Mouse (Mus musculus) heart, postnatal 36 days (tissue): ENCODE data around the gene Gjb5. TPM values are rescaled to one million over a fixed set of nuclear protein-coding genes. Genes with fewer than 3 reads are reported as not detected.

ENCODE experiments used
- DNase-seq, 2 experiments: peaks; one replicate each; pipeline ENCODE4 v3.0.0; 2021 to 2022
- intact Hi-C: fragments of 180-260 bp; cut with DNase I; formaldehyde crosslinking; loops from one replicate; pipeline ENCODE4 v1.15.1; 2025
- total RNA-seq, 2 experiments: library from RNA; stranded (reverse); gene quantifications; 2 replicates each; pipeline ENCODE4 v1.2.3; 2021

The Gjb5 gene
- total RNA-seq, 2 experiments from 2014 or later, result 0.24 to 0.61 TPM

GRCm38 (mm10) chr4:127315753-127316152, 42.2 kb downstream of the Gjb5 start:
- peak in 1 of 2 experiments; percentile 22 for DNase-seq
- intact Hi-C loops, result no loop called here

GRCm38 (mm10) chr4:127314585-127314984, 43.4 kb downstream of the Gjb5 start:
- no peak for DNase-seq
- intact Hi-C loops, result no loop called here

- intact Hi-C loops, result loop anchor here (2.0 kb wide), 1 partner anchor 35 kb away; no protein-coding TSS in a partner anchor
- peak; percentile 81 for DNase-seq
Observed at GRCm38 (mm10) chr4:127313861-127314260, 44.1 kb downstream of the Gjb5 start, which contains the start of gene Gja4. TSS of gene Gja4 (minus strand) at chr4:127314039.

- no peak for DNase-seq
- intact Hi-C loops, result loop anchor here (2.0 kb wide), 1 partner anchor 34 kb away; no protein-coding TSS in a partner anchor
Observed at GRCm38 (mm10) chr4:127312349-127312748, 45.6 kb downstream of the Gjb5 start.

GRCm38 (mm10) chr4:127311561-127311960, 46.4 kb downstream of the Gjb5 start:
- intact Hi-C loops, result no loop called here
- DNase-seq, result no peak

- DNase-seq, result no peak
- intact Hi-C loops, result no loop called here
Observed at GRCm38 (mm10) chr4:127306915-127307314, 51.1 kb downstream of the Gjb5 start.

Other genes with a start within 250 kb of the Gjb5 start
- 1 to 10 TPM; 1.8 to 2.0 TPM for gene Tmem35b, start 234.5 kb downstream of the Gjb5 start, total RNA-seq
- gene Dlgap3, start 189.0 kb downstream of the Gjb5 start, total RNA-seq, result under 1 TPM; 0.22 to 0.25 TPM
- gene Smim12, start 114.4 kb downstream of the Gjb5 start, total RNA-seq, result 10 to 100 TPM; 48.8 to 52.1 TPM
- gene Gja4, start 44.1 kb downstream of the Gjb5 start, total RNA-seq, result 10 to 100 TPM; 12.8 to 13.0 TPM
- gene Gjb3, start 27.3 kb downstream of the Gjb5 start, total RNA-seq, result under 1 TPM in 1 of 2 experiments, not detected in 1; 0.25 TPM
- gene Gjb4, start 4.1 kb downstream of the Gjb5 start, total RNA-seq, result not detected